Mouse (Mus musculus): ENCODE data around the gene Gmppb. TPM values are rescaled to one million over a fixed set of nuclear protein-coding genes. Genes with fewer than 3 reads are reported as not detected.

The Gmppb gene
- total RNA-seq, 2 experiments from 2014 or later: 16.2 to 18.4 TPM

DNA sequence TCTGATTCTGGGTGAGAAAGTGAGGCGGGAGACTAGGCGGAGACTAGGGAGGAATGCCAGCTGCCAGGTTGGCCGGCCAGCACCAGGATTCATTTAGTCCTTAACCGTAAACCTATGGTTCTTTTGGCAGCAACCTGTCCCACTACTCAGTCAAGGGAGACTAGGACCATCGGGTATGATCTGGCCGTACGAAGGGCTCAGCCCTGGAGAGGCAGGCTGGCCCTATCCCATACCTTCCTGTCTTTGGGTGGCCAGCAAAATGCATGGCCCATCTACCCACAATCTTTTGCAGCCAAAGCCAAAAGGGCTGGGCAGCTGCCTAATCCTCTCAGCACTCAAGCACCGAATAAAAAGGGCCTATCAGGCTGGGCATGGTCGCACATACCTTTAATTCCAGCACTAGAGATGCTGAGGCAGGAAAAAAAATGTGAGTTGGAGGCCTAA, 23.5 kb downstream of the Gmppb start:
- DNase-seq (ENCODE audit: low spot score in 2 of 2): no peak

DNA sequence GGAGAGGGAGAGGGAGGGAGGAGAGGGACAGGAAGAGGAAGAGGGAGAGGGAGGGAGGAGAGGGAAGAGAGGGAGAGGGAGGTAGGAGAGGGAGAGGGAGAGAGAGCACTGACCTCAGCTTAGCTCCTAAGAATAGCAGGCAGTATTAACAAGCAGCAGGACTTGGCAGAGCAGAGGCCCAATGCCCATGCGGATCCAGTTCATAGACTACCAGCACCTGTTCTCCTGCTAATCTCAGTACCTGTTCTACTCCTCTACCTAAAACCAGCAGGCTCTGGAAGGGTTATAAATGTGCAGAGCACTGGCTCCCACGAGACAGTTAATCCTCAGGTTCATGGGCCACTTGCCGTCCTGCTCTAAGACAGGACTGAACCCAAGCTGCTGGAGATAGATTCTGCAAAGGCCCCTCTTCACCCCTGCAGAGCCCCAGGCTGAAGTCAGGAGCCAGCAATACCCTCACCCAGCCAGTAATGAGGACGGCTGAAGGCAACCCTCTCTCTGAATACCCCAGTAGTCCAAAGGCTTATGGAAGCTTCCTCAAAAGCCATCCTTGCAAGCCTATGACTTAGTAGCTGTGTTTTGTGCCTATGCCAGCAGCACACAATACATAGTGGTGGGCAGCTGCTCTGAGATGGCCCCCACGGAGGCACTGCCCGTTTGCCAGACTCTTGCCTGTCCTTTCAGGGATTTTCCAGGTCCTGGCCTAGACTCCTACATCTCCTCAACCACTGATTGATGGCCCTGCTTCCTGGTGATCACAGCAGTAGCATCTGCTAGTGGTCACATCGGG, 24.3 kb downstream of the Gmppb start:
- DNase-seq (ENCODE audit: low spot score in 2 of 2): no peak

DNA sequence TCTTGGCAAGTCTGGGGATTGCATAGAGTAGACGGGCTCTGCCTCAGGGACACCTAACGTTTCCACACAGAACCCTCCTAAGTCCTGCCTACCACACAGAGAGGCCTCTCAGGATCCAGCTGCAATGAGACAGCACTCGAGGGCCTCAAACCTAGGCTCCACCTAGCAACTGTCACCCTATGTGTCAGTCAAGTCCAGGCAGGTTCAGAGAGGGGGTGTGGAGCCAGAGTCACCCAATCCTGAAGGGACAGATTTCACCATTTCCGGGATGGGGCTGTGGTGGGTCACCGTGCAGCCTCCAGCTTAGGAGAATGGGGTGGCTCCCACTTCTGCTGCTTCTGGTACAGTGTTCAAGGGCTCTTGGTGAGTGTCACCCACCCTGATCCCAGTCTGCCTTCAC, 31.1 kb downstream of the Gmppb start, which contains the start of gene Mst1:
Gene Mst1, plus strand, starts transcription at position 269 of the 400 bp plus-strand sequence.
- no peak for DNase-seq (ENCODE audit: low spot score in 2 of 2)

DNA sequence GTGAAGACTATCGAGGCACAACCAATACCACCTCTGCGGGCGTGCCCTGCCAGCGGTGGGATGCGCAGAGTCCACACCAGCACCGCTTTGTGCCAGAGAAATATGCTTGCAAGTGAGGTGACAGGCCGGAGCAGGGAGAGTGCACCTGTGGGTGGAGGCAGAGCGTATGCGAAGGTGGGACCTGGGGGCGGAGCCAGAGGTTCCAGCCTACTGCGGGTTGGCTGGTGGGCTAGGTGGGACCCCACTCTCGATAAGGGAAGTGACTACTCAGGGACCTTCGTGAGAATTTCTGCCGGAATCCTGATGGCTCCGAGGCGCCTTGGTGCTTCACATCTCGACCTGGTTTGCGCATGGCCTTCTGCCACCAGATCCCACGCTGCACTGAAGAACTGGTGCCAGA, 33.5 kb downstream of the Gmppb start:
- DNase-seq (ENCODE audit: low spot score in 2 of 2): no peak

DNA sequence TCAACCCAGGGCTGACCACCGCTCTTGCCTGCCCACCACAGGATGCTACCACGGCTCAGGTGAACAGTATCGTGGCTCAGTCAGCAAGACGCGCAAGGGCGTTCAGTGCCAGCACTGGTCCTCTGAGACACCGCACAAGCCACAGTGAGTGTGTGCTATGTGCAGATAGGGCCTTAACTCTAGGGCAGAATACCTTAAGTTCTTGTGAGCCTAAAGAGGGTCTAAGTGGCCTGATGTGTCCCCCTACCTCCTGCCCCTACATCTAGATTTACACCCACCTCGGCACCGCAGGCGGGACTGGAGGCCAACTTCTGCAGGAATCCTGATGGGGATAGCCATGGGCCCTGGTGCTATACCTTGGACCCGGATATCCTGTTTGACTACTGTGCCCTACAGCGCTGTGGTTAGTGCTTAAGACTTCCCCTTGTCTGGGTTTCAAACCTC, 34.0 kb downstream of the Gmppb start, which contains the start of gene Rnf123:
Gene Rnf123, minus strand, starts transcription at position 359 of the 444 bp plus-strand sequence.
- DNase-seq (ENCODE audit: low spot score in 2 of 2): no peak

DNA sequence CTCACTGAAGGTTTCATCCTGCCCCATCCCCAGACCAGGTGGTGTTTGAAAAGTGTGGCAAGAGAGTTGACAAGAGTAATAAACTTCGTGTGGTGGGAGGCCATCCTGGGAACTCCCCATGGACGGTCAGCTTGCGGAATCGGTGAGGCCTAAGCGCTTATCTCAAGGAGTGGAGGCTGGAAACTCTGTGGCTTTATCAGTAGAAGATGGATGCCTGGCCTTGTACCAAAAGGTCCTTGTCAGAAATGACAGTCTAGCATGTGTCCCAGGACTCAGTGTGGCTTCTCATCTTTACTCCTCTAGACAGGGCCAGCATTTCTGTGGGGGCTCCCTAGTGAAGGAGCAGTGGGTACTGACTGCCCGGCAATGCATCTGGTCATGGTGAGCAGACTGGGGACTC, 34.5 kb downstream of the Gmppb start:
- DNase-seq (ENCODE audit: low spot score in 2 of 2): no peak

DNA sequence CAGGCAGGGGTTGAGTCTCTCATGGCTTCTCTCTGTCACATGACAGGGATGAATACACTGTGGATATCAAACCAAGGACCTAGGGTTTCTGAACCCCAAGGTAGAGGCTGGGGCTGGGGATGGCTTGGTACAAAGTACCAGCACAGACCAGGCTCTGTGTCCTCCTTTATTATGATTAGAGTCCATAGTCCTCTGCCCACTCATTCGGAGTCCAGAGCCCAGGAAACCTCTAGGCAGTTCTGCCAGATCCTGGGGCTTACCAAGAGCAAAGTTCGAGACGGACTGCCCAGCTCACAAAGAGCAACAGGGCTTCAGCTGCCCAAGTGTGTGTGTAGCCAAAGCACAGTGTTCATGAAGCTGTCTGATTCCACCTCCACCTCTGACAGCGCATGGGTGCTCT, 36.2 kb downstream of the Gmppb start:
- no peak for DNase-seq (ENCODE audit: low spot score in 2 of 2)

DNA sequence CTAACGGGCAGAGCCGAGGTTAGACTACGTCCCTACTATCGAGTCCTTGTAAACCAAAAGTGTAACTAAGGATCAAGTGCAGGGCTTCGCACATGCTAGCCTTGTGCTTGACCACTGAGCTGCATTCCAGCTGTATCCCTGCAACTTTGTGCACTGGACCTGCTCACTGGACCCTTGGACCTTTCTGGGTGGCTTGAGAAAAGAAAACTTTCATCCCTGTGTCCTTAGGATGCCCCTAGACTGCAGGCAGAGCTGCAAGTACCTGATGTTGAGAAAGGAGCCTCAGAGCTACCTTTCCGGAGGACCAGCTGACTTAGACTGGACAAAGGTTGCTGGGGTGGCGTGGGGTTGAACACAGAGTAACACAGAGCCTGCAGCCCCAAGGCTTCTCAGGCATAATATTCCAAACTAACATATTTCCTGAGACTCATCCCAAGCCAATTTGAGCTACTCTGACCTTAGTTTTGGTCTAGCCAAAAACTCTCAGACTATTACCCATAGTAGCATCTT, 41.6 kb downstream of the Gmppb start:
- no peak for DNase-seq (ENCODE audit: low spot score in 2 of 2)

DNA sequence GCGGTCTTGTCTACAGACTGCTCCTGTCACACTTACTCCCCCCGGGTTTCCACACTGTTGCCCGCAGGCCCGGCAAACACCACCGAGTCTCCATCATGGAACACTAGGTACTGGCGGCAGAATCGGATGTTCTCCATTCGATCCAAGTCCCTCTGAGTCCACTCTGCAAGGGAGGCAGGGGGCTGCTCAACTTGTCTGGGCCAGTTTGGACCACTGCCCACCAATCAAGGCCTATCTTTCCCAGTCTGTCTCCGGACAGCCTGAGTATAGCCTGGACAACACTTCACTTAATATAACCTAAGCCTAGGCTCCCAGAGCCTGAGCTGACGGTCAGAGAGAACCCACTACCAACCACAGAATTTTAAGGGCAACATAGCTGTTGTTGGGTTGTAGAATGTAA, 44.5 kb downstream of the Gmppb start:
- no peak for DNase-seq (ENCODE audit: low spot score in 2 of 2)

DNA sequence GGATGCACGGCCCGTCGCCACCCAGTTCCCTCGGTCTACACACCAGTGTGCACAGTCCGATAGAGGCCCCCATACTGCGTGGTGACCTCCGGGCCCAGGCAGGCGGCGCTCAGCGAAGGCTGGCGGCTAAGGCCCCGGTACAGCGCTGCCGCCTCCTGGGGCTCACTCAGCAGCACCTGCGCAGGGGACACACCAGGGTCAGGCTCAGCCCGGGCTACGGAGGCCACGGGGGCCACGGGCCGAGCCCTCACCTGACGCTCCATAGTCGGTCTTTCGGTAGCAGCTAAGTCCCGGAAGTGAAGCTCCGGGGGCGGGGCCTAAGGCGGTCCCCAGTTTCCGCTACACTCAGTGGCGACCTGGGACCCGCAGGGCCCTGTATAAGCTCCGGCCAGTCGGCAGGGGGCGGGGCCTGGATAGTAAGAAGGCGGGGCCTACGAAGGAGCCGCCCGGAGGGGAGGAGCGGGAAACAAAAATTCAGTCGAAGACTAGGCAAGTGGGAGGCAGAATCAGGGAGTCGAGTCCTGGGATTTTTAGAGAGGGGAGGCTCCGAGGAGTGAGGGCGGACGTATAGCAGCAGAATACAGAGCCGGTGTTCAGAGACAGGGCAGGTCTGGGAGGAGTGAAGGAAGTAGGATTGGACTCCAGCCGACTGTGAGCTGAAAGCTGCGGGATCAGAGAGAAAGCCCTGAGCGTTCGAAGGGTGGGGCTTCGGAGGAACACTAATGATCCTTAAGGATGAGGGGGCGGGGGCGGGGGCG, 45.3 kb downstream of the Gmppb start, which contains the start of gene Apeh:
Gene Apeh, minus strand, starts transcription at position 423 of the 758 bp plus-strand sequence.
- peak; percentile 85 to 93 for DNase-seq (ENCODE audit: low spot score in 2 of 2)

DNA sequence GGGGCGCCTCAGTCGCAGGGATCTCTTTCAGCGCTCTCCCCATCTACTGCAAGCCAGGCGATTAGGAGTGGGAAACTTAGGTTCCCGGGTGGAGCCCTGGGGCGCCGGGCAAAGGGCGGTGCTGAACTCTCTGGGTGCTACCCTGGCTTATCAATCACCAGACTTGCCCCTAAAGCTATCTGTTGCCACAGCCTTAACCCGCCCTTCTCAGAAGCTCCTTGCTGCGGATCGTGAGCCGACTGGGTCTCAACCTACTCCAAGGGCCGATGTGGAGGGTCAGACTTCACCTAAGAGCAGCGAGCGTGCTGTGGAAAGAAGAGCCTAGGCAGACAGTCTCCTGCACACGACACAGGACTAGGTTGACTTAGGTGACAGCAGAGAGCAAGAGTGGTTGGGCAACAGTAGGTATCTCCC, 46.0 kb downstream of the Gmppb start:
- no peak for DNase-seq (ENCODE audit: low spot score in 2 of 2)

DNA sequence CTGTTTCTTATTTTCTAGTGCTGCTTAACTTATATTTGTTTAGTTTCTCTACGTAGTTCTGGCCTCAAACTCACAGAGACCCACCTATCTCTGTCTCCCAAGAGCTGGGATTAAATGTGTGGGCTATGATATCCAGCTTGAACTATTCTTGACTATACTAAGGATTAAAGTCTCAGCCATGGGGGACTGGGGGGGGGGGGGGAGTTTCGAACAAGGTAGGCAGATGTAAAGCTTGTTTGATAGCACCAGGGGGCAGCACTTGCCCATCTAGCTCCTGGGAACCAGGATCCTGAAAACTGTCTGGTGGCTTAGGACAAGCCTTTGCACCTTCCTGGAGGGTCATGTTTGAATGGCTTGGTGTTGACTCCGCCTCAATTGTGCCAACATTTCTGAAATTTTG, 46.5 kb downstream of the Gmppb start:
- DNase-seq (ENCODE audit: low spot score in 2 of 2): no peak

DNA sequence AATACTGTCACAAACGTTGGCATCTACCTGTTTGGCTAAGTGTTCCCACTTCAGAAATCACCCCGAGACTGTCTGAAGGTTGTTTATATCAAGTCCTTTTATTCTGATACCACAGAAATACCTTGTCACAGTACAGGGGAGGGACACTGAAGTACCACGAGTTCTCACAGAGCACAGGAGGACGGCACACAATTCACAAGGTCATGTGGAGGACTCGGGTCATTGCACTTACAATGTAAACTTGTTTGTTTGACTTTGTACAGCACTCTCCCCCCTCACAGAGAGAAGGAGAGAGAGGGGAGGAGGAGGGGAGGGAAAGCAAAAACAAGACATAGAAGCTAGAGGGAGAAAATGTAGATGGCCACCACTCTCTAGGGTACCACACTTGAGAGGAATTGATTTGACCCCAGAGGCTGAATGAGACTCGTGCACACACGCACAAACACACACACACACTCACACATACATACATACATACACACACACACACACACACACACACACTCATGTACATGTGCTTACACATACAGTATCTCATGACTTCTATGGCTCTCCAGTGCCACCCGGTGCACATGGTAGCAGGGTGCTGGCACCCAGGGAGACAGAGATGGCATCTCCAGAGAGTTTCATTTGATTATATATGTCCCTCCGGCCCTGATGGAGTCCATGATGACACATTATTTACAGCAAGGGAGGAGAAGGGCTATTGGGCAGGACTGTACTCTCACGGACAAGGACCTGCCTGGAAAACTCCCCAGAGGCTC, 47.1 kb downstream of the Gmppb start:
- DNase-seq (ENCODE audit: low spot score in 2 of 2): no peak

DNA sequence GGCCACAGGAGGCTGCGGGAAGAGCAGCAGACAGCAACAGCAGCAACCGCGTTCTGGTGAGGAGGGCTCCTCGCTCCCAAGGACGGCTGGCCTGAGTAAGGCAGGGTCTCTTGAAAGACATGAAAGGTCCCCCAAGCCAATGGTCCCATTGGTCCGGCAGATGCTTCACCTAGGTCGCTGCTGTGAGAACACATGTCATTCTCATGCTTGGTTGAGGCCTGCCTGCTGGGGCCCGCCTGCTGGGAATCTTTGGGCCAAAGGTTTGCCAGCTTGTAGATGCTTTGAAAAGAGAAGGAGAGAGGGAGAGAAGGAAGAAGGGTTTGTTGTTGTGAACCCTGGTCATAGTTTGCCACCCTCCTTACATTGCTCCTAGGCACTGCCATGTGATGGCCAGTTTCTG, 50.6 kb downstream of the Gmppb start:
- no peak for DNase-seq (ENCODE audit: low spot score in 2 of 2)

Small RNA genes within 50 kb of the gene (microRNA-seq; reads per million reads assigned to microRNA genes)
- not detected for gene Mir7088

Other genes starting within 250 kb of the Gmppb start
- 10 to 100 TPM; 56.4 to 61.8 TPM for gene Rbm6, start 176.0 kb upstream of the Gmppb start, total RNA-seq (2021)
- 10 to 100 TPM; 11.8 to 11.9 TPM for gene Mon1a, start 161.1 kb upstream of the Gmppb start, total RNA-seq (2021)
- gene Mst1r, start 142.4 kb upstream of the Gmppb start, total RNA-seq (2021): 10 to 100 TPM; 10.8 to 15.7 TPM
- not detected for gene Actl11, start 120.8 kb upstream of the Gmppb start, total RNA-seq (2021)
- gene Camkv, start 113.6 kb upstream of the Gmppb start, total RNA-seq (2021): 1 to 10 TPM; 3.5 to 4.0 TPM
- 10 to 100 TPM; 14.4 to 16.3 TPM for gene Traip, start 99.1 kb upstream of the Gmppb start, total RNA-seq (2021)
- 10 to 100 TPM; 21.8 to 32.0 TPM for gene Uba7, start 73.7 kb upstream of the Gmppb start, total RNA-seq (2021)
- 1 to 10 TPM; 1.1 to 1.4 TPM for gene Gm20661, start 66.2 kb upstream of the Gmppb start, total RNA-seq (2021)
- gene Inka1, start 63.4 kb upstream of the Gmppb start, total RNA-seq (2021): 10 to 100 TPM; 16.0 to 16.6 TPM
- 1 to 10 TPM; 2.9 to 5.4 TPM for gene Cdhr4, start 56.7 kb upstream of the Gmppb start, total RNA-seq (2021)
- gene Gm20662, start 52.9 kb upstream of the Gmppb start, total RNA-seq (2021): 1 to 10 TPM in 1 of 2 experiments, under 1 TPM in 1; 0.53 to 1.3 TPM
- 100 to 1,000 TPM; 123 to 128 TPM for gene Ip6k1, start 46.7 kb upstream of the Gmppb start, total RNA-seq (2021)
- gene Amigo3, start 3.9 kb downstream of the Gmppb start, total RNA-seq (2021): 1 to 10 TPM; 3.0 to 3.7 TPM
- 10 to 100 TPM in 1 of 2 experiments, under 1 TPM in 1; 0.67 to 10.3 TPM for gene Mst1, start 31.2 kb downstream of the Gmppb start, total RNA-seq (2021)
- gene Rnf123, start 34.1 kb downstream of the Gmppb start, total RNA-seq (2021): 10 to 100 TPM; 73.2 to 76.8 TPM
- 100 to 1,000 TPM in 1 of 2 experiments, 10 to 100 TPM in 1; 93.0 to 110 TPM for gene Apeh, start 45.4 kb downstream of the Gmppb start, total RNA-seq (2021)
- gene Bsn, start 141.1 kb downstream of the Gmppb start, total RNA-seq (2021): 1 to 10 TPM; 3.9 to 4.4 TPM
- 100 to 1,000 TPM; 158 to 188 TPM for gene Dag1, start 214.7 kb downstream of the Gmppb start, total RNA-seq (2021)
- 10 to 100 TPM; 26.4 to 27.2 TPM for gene Nicn1, start 241.2 kb downstream of the Gmppb start, total RNA-seq (2021)
- 10 to 100 TPM in 1 of 2 experiments, 1 to 10 TPM in 1; 9.5 to 10.8 TPM for gene Amt, start 247.6 kb downstream of the Gmppb start, total RNA-seq (2021)